Mouse (Mus musculus) cerebellum, adult 9-11 months (tissue): Measurements from ENCODE around the gene Tomm20.
"Not testable (repeated sequence)": the region's sequence is repeated elsewhere in the genome, so short reads cannot be mapped to it uniquely, and the experiment has no call there.

Source experiments
- DNase-seq: peaks from one replicate; pipeline ENCODE4 v3.0.0; 2022

Gene Tomm20

GRCm38 (mm10) chr8:126945730-126946163, at the start of gene Tomm20:
TSS of gene Tomm20 (minus strand) at chr8:126945844.
- DNase-seq = peak; percentile 97

GRCm38 (mm10) chr8:126994506-126994905, 48.9 kb upstream of the Tomm20 start:
- no peak for DNase-seq

- no peak for DNase-seq
Observed at GRCm38 (mm10) chr8:126989363-126990153, 43.9 kb upstream of the Tomm20 start.

- DNase-seq = no peak
Observed at GRCm38 (mm10) chr8:126988346-126989006, 42.8 kb upstream of the Tomm20 start.

GRCm38 (mm10) chr8:126986495-126986894, 40.9 kb upstream of the Tomm20 start:
- DNase-seq = peak; percentile 80

- DNase-seq = no peak
Observed at GRCm38 (mm10) chr8:126980046-126980445, 34.4 kb upstream of the Tomm20 start.

GRCm38 (mm10) chr8:126979091-126979920, 33.7 kb upstream of the Tomm20 start:
- DNase-seq = no peak

- DNase-seq = not testable (repeated sequence)
Observed at GRCm38 (mm10) chr8:126978535-126978934, 32.9 kb upstream of the Tomm20 start.

- no peak for DNase-seq
Observed at GRCm38 (mm10) chr8:126978028-126978427, 32.4 kb upstream of the Tomm20 start.

GRCm38 (mm10) chr8:126976608-126977348, 31.1 kb upstream of the Tomm20 start:
- no peak for DNase-seq

- DNase-seq = no peak
Observed at GRCm38 (mm10) chr8:126975706-126976105, 30.1 kb upstream of the Tomm20 start.

- DNase-seq = no peak
Observed at GRCm38 (mm10) chr8:126974511-126974910, 28.9 kb upstream of the Tomm20 start.

GRCm38 (mm10) chr8:126973686-126974265, 28.1 kb upstream of the Tomm20 start:
- no peak for DNase-seq

- DNase-seq = no peak
Observed at GRCm38 (mm10) chr8:126972649-126973048, 27.0 kb upstream of the Tomm20 start.

GRCm38 (mm10) chr8:126972102-126972501, 26.5 kb upstream of the Tomm20 start:
- peak; percentile 21 for DNase-seq

- DNase-seq = no peak
Observed at GRCm38 (mm10) chr8:126971314-126971664, 25.6 kb upstream of the Tomm20 start.

GRCm38 (mm10) chr8:126970579-126971313, 25.1 kb upstream of the Tomm20 start, which contains the start of gene Rbm34:
TSS of gene Rbm34 (minus strand) at chr8:126971071.
- DNase-seq = peak; percentile 92

- no peak for DNase-seq
Observed at GRCm38 (mm10) chr8:126969546-126969945, 23.9 kb upstream of the Tomm20 start.

- DNase-seq = no peak
Observed at GRCm38 (mm10) chr8:126968107-126968506, 22.5 kb upstream of the Tomm20 start.

GRCm38 (mm10) chr8:126965246-126965645, 19.6 kb upstream of the Tomm20 start:
- DNase-seq = no peak

- DNase-seq = no peak
Observed at GRCm38 (mm10) chr8:126962871-126963270, 17.2 kb upstream of the Tomm20 start.
